Mouse (Mus musculus): ENCODE measurements around the gene Cd68.

Gene Cd68

DNA sequence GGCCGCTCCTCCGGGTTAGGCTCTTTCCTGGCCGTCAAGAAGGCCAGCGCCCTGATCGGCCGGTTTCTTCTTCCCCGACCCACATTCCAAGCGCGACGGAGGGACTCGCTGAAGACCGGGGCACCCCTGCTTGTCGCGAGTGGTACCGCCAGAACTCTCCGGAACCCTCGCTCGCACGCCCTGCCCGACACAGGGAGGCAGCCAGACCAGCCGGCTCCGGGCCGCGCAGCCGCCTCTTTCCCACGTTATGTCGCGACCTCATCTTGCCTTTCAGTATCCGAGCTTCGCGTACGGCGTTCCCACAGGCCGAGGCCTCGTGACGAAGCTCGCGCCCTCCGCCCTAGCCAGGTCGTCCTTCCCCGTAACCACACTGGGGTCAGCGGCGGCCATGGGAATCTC, 5.8 kb upstream of the Cd68 start:
- no peak for DNase-seq (ENCODE audit: extremely low read depth, low read depth)

DNA sequence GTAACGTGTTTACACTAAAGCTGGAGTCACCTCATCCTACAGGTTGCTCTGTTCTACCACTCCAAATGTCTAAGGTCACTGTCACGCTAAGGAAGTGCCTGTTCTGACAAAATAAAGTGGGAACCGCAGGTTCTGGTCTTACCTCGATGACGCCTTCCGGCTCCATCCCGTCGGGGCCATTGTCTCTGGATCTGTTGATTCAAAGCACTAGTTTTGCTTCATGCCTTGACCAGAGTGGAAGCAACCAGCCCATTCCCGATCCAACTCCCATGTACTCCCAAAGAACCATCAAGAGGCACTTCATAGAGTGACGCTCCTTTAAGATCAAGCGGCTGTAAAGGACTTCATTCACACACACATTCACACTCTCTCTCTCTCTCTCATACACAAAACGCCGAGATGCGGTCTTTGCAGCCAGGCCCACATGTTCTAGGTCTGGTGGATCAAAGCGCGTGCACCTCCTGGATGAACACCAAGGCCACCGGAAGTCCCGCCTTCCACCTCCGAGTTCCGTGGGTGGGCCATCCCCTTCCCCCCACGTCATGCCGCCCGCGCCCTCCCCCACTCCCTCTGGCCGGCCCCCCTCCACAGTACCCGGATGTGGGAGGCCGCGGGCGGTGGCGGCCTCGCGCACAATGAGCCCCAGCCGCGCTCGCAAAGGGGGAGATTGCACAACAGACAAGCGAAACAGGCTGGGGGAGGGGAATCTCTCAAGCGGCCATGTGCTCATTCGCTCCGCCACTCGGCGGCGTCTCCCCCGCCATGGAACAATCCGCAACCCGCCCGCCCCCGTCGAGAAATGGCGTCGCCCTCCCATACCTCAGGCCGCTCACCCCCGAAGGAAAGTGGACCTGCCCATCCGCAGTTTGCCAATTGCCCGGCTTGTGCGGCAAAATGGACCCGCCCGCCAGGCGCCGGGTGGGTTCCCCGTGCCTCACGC, 5.1 kb upstream of the Cd68 start:
- DNase-seq (ENCODE audit: extremely low read depth, low read depth) = peak; percentile 72

DNA sequence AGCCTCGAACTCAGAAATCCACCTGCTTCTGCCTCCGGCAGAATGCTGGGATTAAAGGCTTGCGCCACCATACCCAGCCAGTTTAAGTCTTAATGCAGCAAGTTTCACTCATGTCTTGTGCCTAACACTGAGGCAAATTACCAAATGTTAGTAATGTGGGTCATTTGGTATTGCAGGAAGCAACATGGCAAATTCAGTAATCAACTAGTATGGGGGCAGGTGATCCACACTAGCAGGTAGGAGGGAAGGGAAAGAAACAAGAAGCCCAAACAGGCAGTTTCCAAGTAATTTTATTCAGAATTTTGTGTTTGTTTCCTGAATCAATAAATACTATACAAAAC, 682 bp upstream of the Cd68 start:
- DNase-seq (ENCODE audit: extremely low read depth, low read depth) = no peak

DNA sequence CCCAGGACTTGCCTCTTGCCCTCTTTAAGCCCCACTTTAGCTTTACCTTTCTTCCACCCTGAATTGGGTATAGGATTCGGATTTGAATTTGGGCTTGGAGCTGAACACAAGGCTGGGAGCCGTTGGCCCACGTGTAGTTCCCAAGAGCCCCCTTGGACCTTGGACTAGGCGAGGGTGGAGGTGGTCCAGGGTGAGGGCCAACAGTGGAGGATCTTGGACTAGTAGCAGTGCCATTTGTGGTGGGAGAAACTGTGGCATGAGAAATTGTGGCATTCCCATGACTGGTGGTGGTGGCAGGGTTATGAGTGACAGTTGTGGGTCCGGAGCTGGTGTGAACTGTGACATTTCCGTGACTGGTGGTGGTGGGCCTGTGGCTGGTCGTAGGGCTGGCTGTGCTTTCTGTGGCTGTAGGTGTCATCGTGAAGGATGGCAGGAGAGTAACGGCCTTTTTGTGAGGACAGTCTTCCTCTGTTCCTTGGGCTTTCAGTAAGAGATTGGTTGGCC, 444 bp downstream of the Cd68 start:
- DNase-seq (ENCODE audit: extremely low read depth, low read depth) = no peak

DNA sequence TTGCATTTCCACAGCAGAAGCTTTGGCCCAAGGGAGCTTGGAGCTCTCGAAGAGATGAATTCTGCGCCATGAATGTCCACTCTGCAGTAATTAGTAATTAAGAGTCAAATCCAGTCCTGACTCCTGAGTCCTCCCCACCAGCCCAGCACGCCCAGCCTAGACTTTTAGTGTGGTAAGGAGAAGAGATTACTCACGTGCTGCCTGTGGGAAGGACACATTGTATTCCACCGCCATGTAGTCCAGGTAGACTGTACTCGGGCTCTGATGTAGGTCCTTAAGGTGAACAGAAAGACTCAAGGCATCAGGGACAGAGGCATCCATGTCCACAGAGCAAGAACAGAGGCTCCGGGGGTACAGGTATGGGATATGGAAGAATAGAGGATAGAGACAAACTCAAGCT, 1.1 kb downstream of the Cd68 start:
- no peak for DNase-seq (ENCODE audit: extremely low read depth, low read depth)

GRCm38 (mm10) chr11:69663795-69664194, 2.2 kb downstream of the Cd68 start:
- no peak for DNase-seq (ENCODE audit: extremely low read depth, low read depth)

GRCm38 (mm10) chr11:69662967-69663671, 2.8 kb downstream of the Cd68 start:
- DNase-seq (ENCODE audit: extremely low read depth, low read depth) = no peak

DNA sequence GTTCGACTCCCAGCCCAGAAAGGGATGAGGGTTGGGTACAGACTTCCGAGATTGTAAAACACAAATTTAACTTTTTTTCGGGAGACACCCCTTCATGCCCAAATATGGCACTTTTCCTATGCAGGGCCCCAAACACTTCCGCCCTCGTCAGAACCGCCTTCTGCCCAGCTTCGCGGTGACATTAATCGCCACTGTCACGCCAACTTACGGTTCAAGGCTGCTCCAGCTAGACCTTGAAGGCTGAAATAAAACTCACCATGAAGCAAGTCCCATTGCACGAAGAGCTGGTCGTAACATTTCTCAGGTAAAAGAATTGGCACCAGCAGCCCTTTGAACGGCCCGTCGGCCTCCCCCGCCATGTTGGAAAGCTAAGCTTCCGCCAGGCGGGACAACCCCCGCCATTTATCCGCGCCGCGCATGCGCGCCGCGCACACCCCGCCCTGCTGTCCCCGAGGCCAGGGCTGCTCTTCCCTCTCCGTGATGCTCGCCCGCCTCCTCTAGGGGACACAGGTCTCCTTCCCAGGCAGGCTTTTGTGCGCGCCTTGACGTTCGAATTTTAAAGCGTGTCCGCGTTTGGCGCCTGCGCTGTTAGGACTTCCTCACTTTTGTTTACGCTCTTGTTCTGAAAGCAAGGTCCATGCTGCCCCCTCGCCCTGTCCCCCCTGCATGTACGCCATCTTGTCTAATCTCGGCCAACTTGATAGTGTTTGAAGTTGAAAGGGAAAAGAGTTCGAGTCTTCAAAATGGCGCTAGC, 3.6 kb downstream of the Cd68 start, which contains the start of gene Mpdu1:
Gene Mpdu1 (minus strand): TSS at position 430 of the 754 bp plus-strand sequence.
- peak; percentile 91 for DNase-seq (ENCODE audit: extremely low read depth, low read depth)

DNA sequence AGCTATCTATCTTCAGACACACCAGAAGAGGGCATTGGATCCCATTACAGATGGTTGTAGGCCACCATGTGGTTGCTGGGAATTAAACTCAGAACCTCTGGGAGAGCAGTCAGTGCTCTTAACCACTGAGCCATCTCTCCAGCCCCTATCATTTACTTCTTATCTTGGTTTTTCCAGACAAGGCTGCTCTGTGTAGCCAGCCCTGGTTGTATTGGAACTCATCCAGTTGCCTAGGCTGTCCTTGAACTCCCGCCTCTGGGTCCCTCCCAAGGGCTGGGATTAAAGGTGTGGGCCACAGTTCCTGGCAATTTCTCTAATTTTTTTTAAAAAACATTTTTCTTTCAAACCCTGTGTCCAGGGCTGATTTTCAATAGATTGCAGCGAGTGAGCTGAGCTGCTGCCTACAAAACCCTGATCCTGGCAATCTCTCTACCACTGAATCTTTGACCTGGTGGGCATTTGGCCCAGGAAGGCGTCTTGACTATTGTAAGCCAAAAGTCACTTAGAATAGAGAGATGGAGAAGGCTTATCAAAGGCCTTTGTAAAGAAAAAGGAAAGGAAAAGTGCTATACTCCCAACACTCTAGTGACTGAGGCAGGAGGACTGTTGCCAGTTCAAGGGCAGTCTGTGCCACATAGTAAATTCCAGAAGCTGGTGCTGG, 4.6 kb downstream of the Cd68 start:
- no peak for DNase-seq (ENCODE audit: extremely low read depth, low read depth)

DNA sequence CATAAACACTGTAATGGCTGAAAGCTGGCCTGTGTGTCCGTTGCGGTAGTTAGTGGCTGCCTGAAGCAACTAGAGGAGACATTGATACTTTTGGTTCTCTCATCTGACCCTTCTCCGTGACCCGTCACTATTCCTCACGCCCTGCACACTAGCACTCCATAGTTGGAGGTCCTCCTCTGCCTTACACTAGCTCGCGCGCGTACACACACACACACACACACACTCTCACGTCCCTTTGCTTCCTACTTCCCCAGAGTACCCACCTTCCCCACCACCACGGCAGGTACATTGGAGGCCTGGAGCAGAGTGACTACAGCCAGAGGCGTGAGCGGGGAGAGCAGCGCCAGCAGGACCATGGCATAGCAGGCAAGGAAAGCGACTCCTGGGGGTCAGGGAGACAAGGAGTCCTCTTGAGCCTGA, 8.5 kb downstream of the Cd68 start:
- no peak for DNase-seq (ENCODE audit: extremely low read depth, low read depth)

- DNase-seq (ENCODE audit: extremely low read depth, low read depth) = no peak
Observed at GRCm38 (mm10) chr11:69656617-69657461, 9.1 kb downstream of the Cd68 start.

- DNase-seq (ENCODE audit: extremely low read depth, low read depth) = no peak
Observed at GRCm38 (mm10) chr11:69656065-69656455, 9.9 kb downstream of the Cd68 start.

GRCm38 (mm10) chr11:69655264-69656064, 10.5 kb downstream of the Cd68 start, which contains the start of gene Sox15:
Gene Sox15 (plus strand): TSS chr11:69655314.
- DNase-seq (ENCODE audit: extremely low read depth, low read depth) = no peak

- no peak for DNase-seq (ENCODE audit: extremely low read depth, low read depth)
Observed at GRCm38 (mm10) chr11:69654760-69655159, 11.2 kb downstream of the Cd68 start.

DNA sequence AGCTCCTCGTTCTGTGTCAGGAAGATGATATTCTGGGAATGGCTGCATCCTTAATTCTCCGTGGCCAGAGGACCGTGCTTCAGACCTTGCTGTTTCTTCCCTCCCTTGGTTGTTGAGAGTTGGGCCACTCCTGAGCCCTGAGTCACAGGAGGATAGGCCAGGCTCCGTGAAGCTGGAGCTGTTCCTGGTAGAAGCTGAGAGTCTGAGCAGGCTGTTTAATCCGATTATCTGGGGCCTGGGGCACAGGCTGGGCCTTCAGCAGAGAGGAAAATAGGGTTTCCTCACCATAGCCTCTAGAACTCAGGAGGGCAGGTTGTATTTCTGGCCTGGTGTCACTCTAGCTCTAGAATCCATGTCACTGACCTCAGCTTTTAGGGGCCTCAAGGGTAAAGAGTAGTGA, 12.6 kb downstream of the Cd68 start:
- no peak for DNase-seq (ENCODE audit: extremely low read depth, low read depth)

- DNase-seq (ENCODE audit: extremely low read depth, low read depth) = no peak
Observed at GRCm38 (mm10) chr11:69645860-69646259, 20.1 kb downstream of the Cd68 start.

DNA sequence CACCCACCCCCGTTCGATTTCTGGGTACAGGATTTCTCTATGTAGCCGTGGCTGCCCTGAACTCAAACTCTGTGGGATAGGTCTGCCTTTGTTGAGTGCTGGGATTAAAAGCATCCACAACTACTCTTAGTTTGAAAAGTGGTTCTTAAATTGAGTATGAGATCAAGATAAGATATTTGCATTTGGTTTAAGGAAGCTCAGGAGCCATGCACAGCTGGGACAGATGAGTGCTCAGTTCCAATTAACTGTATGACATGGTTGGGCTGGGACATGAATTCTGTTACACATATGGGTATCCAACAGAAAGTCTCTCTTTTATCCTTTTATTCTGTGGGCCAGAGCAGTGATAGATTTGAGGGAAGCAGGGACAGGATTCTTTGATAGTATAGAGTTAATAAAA, 30.5 kb downstream of the Cd68 start:
- DNase-seq (ENCODE audit: extremely low read depth, low read depth) = no peak

GRCm38 (mm10) chr11:69633128-69633866, 32.7 kb downstream of the Cd68 start:
- DNase-seq (ENCODE audit: extremely low read depth, low read depth) = no peak
